Mouse (Mus musculus): Measurements from ENCODE around the gene B4galt1.

B4galt1 gene

GRCm38 (mm10) chr4:40853565-40854386, at the start of gene B4galt1:
Gene B4galt1 (minus strand): TSS chr4:40854005.
- in situ Hi-C loops (cut with MseI, MboI), result no loop called here

GRCm38 (mm10) chr4:40900612-40901011, 46.8 kb upstream of the B4galt1 start:
- in situ Hi-C loops (cut with MseI, MboI), result no loop called here

GRCm38 (mm10) chr4:40900071-40900470, 46.3 kb upstream of the B4galt1 start:
- in situ Hi-C loops (cut with MseI, MboI), result no loop called here

- in situ Hi-C loops (cut with MseI, MboI), result no loop called here
These were observed 45.5 kb upstream of the B4galt1 start for GRCm38 (mm10) chr4:40899264-40899663.

GRCm38 (mm10) chr4:40898476-40899044, 44.8 kb upstream of the B4galt1 start:
- in situ Hi-C loops (cut with MseI, MboI), result no loop called here

- in situ Hi-C loops (cut with MseI, MboI), result no loop called here
These were observed 41.8 kb upstream of the B4galt1 start for GRCm38 (mm10) chr4:40895646-40896045.

GRCm38 (mm10) chr4:40895118-40895517, 41.3 kb upstream of the B4galt1 start:
- in situ Hi-C loops (cut with MseI, MboI), result no loop called here

GRCm38 (mm10) chr4:40891206-40891605, 37.4 kb upstream of the B4galt1 start:
- in situ Hi-C loops (cut with MseI, MboI), result no loop called here

GRCm38 (mm10) chr4:40889983-40890382, 36.2 kb upstream of the B4galt1 start:
- in situ Hi-C loops (cut with MseI, MboI), result no loop called here

- in situ Hi-C loops (cut with MseI, MboI), result no loop called here
These were observed 35.4 kb upstream of the B4galt1 start for GRCm38 (mm10) chr4:40889252-40889651.

GRCm38 (mm10) chr4:40888839-40889238, 35.0 kb upstream of the B4galt1 start:
- in situ Hi-C loops (cut with MseI, MboI), result no loop called here

GRCm38 (mm10) chr4:40885883-40886282, 32.1 kb upstream of the B4galt1 start:
- in situ Hi-C loops (cut with MseI, MboI), result no loop called here

GRCm38 (mm10) chr4:40885166-40885525, 31.3 kb upstream of the B4galt1 start:
- in situ Hi-C loops (cut with MseI, MboI), result no loop called here

GRCm38 (mm10) chr4:40884282-40885165, 30.7 kb upstream of the B4galt1 start:
- in situ Hi-C loops (cut with MseI, MboI), result no loop called here

GRCm38 (mm10) chr4:40883200-40883599, 29.4 kb upstream of the B4galt1 start:
- in situ Hi-C loops (cut with MseI, MboI), result no loop called here

GRCm38 (mm10) chr4:40877528-40877927, 23.7 kb upstream of the B4galt1 start:
- in situ Hi-C loops (cut with MseI, MboI), result no loop called here

- in situ Hi-C loops (cut with MseI, MboI), result no loop called here
These were observed 23.1 kb upstream of the B4galt1 start for GRCm38 (mm10) chr4:40876814-40877371.

GRCm38 (mm10) chr4:40875842-40876241, 22.0 kb upstream of the B4galt1 start:
- in situ Hi-C loops (cut with MseI, MboI), result no loop called here

- in situ Hi-C loops (cut with MseI, MboI), result no loop called here
These were observed 21.2 kb upstream of the B4galt1 start for GRCm38 (mm10) chr4:40874794-40875552.

- in situ Hi-C loops (cut with MseI, MboI), result no loop called here
These were observed 20.4 kb upstream of the B4galt1 start for GRCm38 (mm10) chr4:40874151-40874600.

- in situ Hi-C loops (cut with MseI, MboI), result no loop called here
These were observed 19.5 kb upstream of the B4galt1 start for GRCm38 (mm10) chr4:40873320-40873719.

Measured in mouse trophoblast stem cell (cell line).